Mouse (Mus musculus) cerebellum, postnatal 14 days (tissue): Measurements from ENCODE around the gene Homer1.

Experiments used
- DNase-seq, 2 experiments: peaks; one replicate each; pipeline ENCODE4 v3.0.0; 2021; ENCODE audit warnings: mixed read lengths in 2 of 2

Gene Homer1

GRCm38 (mm10) chr13:93340555-93341278 lies 41.3 kb downstream of the Homer1 start:
- DNase-seq: no peak

DNA sequence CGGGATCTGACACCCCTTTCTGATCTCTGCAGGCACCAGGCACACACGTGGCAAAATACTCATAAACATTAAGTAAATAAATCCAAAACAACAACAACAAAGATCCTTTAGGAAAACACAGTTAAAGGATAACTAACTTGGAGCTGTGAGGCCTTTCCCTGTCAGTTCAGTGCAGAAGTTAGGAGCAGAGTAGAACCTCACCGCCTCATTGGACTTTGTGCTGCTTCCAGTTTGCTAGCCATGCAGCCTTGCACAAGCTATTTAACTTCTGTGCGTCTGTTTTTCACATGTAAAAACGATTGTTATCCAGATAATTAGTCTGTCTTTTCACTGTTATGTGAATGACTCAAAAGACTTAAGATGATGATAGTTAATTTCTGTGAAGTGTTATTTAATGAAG lies 43.2 kb downstream of the Homer1 start:
- no peak for DNase-seq

DNA sequence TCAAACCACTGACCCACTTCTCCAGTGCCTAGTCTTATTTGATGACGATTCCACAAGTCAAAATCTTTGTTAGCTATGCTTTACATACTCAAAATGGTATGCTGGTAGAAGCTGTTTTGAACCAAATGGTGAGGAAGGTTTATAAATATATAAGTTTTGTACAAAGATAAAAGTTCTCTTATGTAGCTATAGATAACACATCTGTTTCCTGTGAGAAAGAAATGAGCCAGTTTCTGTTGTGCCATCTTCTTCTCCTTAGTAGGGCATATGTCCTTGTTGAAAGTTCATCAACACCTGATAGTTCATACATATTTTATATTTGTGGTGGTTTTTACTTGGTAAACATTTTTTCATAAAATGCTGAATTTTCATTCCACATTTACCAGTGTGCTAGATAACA lies 45.0 kb downstream of the Homer1 start:
- DNase-seq: no peak

DNA sequence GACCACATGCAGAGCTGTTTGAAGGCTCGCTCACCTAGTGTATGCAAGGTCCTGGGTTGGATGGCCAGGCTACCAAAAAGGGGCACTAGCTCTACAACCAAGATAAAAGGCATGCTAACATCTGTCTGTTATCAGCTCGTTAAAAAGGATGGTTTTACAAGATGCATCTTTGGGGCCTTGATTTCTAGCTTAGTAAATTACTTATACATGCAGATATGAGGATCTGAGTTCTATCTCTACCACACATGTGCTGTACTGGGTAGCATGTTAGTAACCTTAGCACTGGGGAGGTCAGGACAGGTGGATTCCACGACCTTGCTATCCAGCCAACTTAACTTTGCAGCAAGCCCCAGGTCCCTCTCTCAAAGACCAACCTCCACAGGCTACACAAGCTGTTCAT lies 46.4 kb downstream of the Homer1 start:
- no peak for DNase-seq

DNA sequence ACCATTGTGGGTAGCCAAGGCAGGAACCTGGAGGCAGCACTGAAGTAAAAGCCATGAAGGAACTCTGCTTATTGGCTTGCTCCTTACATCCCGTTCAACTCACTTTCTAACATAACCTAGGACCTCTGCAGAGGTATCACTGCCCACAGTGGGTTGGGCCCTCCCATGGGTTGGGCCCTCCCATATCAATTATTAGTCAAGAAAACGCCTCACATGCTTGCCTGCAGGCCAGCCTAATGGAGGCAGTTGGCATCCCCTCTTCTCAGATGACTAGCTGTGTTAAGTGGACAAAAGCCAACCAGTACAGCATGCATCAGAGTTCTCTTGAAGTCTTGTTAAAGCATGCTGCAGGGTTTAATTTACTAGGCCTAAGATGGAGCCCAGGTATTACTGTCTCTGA lies 52.6 kb downstream of the Homer1 start:
- DNase-seq: no peak

- DNase-seq: no peak
Observed at GRCm38 (mm10) chr13:93354420-93355278, 55.2 kb downstream of the Homer1 start.

GRCm38 (mm10) chr13:93355279-93355587 lies 55.8 kb downstream of the Homer1 start:
- no peak for DNase-seq

DNA sequence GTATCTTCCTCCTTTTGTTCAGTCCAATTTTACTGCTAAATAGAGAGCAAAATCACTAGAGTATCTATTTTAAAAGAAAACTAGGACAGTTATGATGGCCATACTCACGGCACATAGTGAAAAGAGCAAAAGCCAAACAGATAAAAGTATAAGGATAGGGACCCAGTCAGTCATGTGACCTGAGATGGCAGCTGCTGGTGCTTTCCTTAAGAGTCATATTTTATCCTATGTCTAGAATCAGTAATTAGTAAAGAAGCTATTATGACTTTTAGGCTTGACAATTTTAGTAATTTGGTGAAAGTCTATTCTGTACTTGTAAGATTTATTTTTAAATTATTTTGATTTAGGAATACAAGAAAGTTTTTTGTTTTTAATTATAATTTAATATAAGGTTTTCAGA lies 59.1 kb downstream of the Homer1 start:
- no peak for DNase-seq

- DNase-seq: no peak
Observed at GRCm38 (mm10) chr13:93367555-93367954, 68.1 kb downstream of the Homer1 start.

DNA sequence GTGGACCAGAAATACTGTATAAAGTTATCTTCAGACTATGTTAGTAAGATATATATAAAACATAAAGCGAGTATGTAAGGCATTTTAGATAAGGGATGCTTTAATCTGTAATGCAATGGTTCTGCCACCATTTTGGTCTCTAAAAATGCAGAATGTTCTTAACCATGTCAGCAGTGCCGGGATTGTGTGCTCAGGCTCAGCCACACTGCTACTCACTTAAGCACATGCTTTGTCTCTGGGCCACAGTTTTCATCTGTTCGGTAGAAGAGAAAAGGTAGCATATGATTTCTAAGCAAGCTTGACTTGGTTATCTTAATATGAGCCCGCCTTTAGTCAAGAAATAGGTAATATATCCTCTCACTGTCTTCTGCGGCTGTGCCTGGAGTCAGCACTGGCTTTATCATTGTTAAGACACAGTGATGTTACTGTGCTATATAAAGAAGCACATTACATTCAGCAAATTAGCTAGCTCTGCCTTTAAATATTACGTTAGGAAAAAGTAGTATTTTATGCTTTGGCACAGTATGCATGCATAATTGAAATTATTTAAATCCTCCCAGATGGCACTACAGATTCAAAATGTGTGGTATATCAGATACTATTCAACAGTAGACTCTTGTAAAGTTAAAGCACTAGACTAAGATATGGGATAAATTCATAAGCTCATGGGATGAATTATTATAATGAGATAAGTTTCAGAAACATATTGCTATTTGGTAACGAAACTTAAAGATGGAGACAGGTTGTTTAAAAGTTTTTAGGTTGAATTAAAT lies 69.6 kb downstream of the Homer1 start:
- no peak for DNase-seq

GRCm38 (mm10) chr13:93374457-93374856 lies 75.0 kb downstream of the Homer1 start:
- peak in 1 of 2 experiments; percentile 20 for DNase-seq

GRCm38 (mm10) chr13:93378493-93378892 lies 79.1 kb downstream of the Homer1 start:
- no peak for DNase-seq

DNA sequence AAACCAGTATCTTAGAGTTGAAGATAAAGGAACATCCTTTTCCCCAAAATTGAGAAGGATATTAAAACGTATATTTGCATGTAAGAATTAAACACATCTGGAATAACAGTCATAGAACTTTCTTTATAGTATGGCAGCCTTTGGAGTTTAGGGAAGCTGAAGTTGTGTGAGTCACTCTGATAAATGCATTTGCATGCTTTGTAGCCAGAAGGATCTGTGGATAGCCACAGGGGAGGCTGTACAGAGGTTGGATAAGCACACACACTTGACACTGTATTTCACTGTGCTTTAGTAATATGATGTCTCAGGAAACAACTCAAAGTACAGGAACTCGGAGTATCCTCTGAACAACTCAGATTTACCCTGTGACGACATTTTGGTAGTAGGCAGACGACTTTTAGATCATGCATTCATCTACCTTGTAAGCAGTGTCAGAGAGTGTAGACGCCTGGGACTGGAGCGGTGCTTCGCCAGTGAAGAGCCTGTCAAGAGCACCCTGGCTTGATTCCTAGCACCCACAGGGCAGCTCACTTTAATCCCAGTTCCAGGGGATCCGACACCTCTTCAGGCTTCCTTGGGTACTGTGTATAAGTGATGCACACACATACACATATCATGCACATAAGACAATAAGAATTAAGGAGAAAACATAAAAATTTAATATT lies 81.1 kb downstream of the Homer1 start:
- no peak for DNase-seq

- no peak for DNase-seq
Observed at GRCm38 (mm10) chr13:93381301-93381700, 81.9 kb downstream of the Homer1 start.

GRCm38 (mm10) chr13:93383092-93383491 lies 83.7 kb downstream of the Homer1 start:
- no peak for DNase-seq

DNA sequence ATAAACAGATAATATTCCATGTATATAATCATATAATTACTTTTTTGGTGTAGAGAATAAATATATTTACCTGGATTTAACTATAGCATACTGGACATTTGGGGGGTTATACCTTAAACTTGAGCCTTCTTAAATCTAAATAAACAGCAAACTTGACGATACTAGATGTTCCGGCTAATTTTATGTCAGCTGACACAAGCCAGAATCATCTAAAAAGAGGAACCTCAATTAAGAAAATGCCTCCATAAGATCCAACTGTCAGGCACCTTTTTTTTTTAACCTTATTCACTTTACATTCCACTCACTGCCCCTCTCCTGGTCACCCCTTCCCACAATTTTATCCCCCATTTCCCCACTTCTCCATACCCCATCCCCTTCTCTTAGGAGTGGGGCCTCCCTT lies 84.2 kb downstream of the Homer1 start:
- no peak for DNase-seq

DNA sequence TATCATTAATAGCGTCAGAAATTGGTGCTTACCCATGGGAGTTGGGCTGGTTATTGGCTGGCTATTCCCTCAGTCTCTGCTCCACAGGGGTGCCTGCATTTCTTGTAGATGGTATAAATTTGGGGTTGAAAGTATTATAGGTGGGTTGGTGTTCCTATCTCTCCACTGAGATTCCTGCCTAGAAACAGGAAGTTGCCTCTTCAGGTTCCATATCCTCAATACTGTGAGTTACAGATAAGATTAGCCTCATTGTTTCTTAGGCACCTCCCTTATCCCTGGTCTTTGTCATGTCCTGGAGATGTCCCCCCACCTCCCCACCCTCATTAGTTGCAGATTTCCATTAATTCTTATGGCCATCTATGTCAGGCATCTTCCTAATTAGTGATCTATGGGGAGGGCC lies 85.0 kb downstream of the Homer1 start:
- DNase-seq: no peak

GRCm38 (mm10) chr13:93385147-93385546 lies 85.7 kb downstream of the Homer1 start:
- DNase-seq: no peak

DNA sequence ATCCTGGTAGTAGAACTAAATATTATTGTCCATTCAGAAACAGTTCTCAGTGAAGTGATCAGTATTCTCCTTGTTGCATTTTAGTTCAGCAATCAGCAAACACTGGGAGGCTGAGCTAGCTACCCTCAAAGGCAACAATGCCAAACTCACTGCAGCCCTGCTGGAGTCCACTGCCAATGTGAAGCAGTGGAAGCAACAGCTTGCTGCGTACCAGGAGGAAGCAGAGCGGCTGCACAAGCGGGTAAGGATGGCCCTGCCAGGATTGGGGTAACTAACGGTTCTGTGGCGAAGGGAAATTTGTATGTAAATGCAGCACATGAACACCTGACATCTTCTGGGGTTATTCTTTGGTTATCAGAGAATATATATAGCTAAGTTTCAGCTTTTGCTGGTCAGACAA lies 88.0 kb downstream of the Homer1 start:
- DNase-seq: peak; percentile 46 to 60

- DNase-seq: no peak
Observed at GRCm38 (mm10) chr13:93388594-93389241, 89.3 kb downstream of the Homer1 start.

- DNase-seq: no peak
Observed at GRCm38 (mm10) chr13:93389242-93389625, 89.8 kb downstream of the Homer1 start.

- DNase-seq: peak; percentile 53 to 63
Observed at GRCm38 (mm10) chr13:93399710-93400216, 100.3 kb downstream of the Homer1 start.
